Mouse (Mus musculus): Measurements from ENCODE around the gene Enox1. TPM values are rescaled to one million over a fixed set of nuclear protein-coding genes. Genes with fewer than 3 reads are reported as not detected.

The Enox1 gene
- total and polyA plus RNA-seq, 3 experiments = 0.23 to 0.80 (median 0.78) TPM

GRCm38 (mm10) chr14:77669494-77669893 lies 512.9 kb downstream of the Enox1 start:
- Histone ChIP-seq H3K79me2 (replicated peaks; ENCODE audit: control insufficient read depth, insufficient read depth, low read length) (no peaks in the 10 kb centered on the region), H3K27ac (no peak overlapping the region), H3K9ac (ENCODE audit: low read depth, low read length) (no peak overlapping the region), H3K4me3 (no peak overlapping the region), H3K4me1 (ENCODE audit: control insufficient read depth, insufficient read depth, low read length) (no peaks in the 10 kb centered on the region; the same call in 1 of the 2 replicates), H3K36me3 (ENCODE audit: control insufficient read depth, insufficient read depth, low read length) (no peaks in the 10 kb centered on the region), H3K27me3 (ENCODE audit: control insufficient read depth, insufficient read depth, low read length) (no peaks in the 10 kb centered on the region)
- intact Hi-C loops (cut with DNase I) = no loop called here
- no peak for TF ChIP-seq EP300 (IDR thresholded peaks at IDR 0.05; ENCODE audit: insufficient read depth, low read depth, low read length)
- no peak for DNase-seq
- WGBS = 93% methylated on average over 7 of the region's 7 CpGs

GRCm38 (mm10) chr14:77670945-77671344 lies 514.4 kb downstream of the Enox1 start:
- WGBS = 68% methylated on average over 5 of the region's 5 CpGs
- H3K27me3 ChIP-seq (ENCODE audit: control insufficient read depth, insufficient read depth, low read length) = no peaks in the 10 kb centered on the region
- no peaks in the 10 kb centered on the region; the same call in 1 of the 2 replicates for H3K4me1 ChIP-seq (ENCODE audit: control insufficient read depth, insufficient read depth, low read length)
- TF ChIP-seq EP300 (IDR thresholded peaks at IDR 0.05; ENCODE audit: insufficient read depth, low read depth, low read length) = no peak
- TF ChIP-seq POLR2A (IDR thresholded peaks at IDR 0.05; ENCODE audit: insufficient read depth, low read depth, low read length) = no peak
- TF ChIP-seq CTCF (IDR thresholded peaks at IDR 0.05) = no peak
- H3K27ac ChIP-seq = no peak overlapping the region
- H3K79me2 ChIP-seq (replicated peaks; ENCODE audit: control insufficient read depth, insufficient read depth, low read length) = no peaks in the 10 kb centered on the region
- H3K4me3 ChIP-seq = no peak overlapping the region
- DNase-seq = peak in 1 of 2 experiments; percentile 14
- H3K9ac ChIP-seq (ENCODE audit: low read depth, low read length) = no peak overlapping the region
- no peaks in the 10 kb centered on the region for H3K36me3 ChIP-seq (ENCODE audit: control insufficient read depth, insufficient read depth, low read length)
- intact Hi-C loops (cut with DNase I) = no loop called here

- TF ChIP-seq EP300 (IDR thresholded peaks at IDR 0.05; ENCODE audit: insufficient read depth, low read depth, low read length) = no peak
- TF ChIP-seq CTCF (IDR thresholded peaks at IDR 0.05) = no peak
- no peak for TF ChIP-seq POLR2A (IDR thresholded peaks at IDR 0.05; ENCODE audit: insufficient read depth, low read depth, low read length)
- H3K27me3 ChIP-seq (ENCODE audit: control insufficient read depth, insufficient read depth, low read length) = no peaks in the 10 kb centered on the region
- H3K36me3 ChIP-seq (ENCODE audit: control insufficient read depth, insufficient read depth, low read length) = no peaks in the 10 kb centered on the region
- H3K4me1 ChIP-seq (ENCODE audit: control insufficient read depth, insufficient read depth, low read length) = no peaks in the 10 kb centered on the region; the same call in 1 of the 2 replicates
- no peak overlapping the region for H3K27ac ChIP-seq
- no peak overlapping the region for H3K9ac ChIP-seq (ENCODE audit: low read depth, low read length)
- 68% methylated on average over 11 of the region's 11 CpGs for WGBS
- intact Hi-C loops (cut with DNase I) = no loop called here
- no peak for DNase-seq
- H3K4me3 ChIP-seq = no peak overlapping the region
- H3K79me2 ChIP-seq (replicated peaks; ENCODE audit: control insufficient read depth, insufficient read depth, low read length) = no peaks in the 10 kb centered on the region
Measured at GRCm38 (mm10) chr14:77671961-77672360, 515.4 kb downstream of the Enox1 start.

- no peak for TF ChIP-seq POLR2A (IDR thresholded peaks at IDR 0.05; ENCODE audit: insufficient read depth, low read depth, low read length)
- TF ChIP-seq EP300 (IDR thresholded peaks at IDR 0.05; ENCODE audit: insufficient read depth, low read depth, low read length) = no peak
- TF ChIP-seq CTCF (IDR thresholded peaks at IDR 0.05) = no peak
- H3K27ac ChIP-seq = no peak overlapping the region
- intact Hi-C loops (cut with DNase I) = no loop called here
- no peak overlapping the region for H3K9ac ChIP-seq (ENCODE audit: low read depth, low read length)
- H3K4me3 ChIP-seq = no peak overlapping the region
- DNase-seq = no peak
- no peaks in the 10 kb centered on the region; the same call in 1 of the 2 replicates for H3K4me1 ChIP-seq (ENCODE audit: control insufficient read depth, insufficient read depth, low read length)
- 47% methylated on average over 8 of the region's 8 CpGs for WGBS
- H3K79me2 ChIP-seq (replicated peaks; ENCODE audit: control insufficient read depth, insufficient read depth, low read length) = no peaks in the 10 kb centered on the region
- no peaks in the 10 kb centered on the region for H3K27me3 ChIP-seq (ENCODE audit: control insufficient read depth, insufficient read depth, low read length)
- H3K36me3 ChIP-seq (ENCODE audit: control insufficient read depth, insufficient read depth, low read length) = no peaks in the 10 kb centered on the region
Measured at GRCm38 (mm10) chr14:77673138-77673537, 516.6 kb downstream of the Enox1 start.

- Histone ChIP-seq H3K9ac (ENCODE audit: low read depth, low read length) (no peak overlapping the region), H3K27ac (no peak overlapping the region), H3K4me1 (ENCODE audit: control insufficient read depth, insufficient read depth, low read length) (no peaks in the 10 kb centered on the region), H3K79me2 (replicated peaks; ENCODE audit: control insufficient read depth, insufficient read depth, low read length) (no peaks in the 10 kb centered on the region), H3K27me3 (ENCODE audit: control insufficient read depth, insufficient read depth, low read length) (no peaks in the 10 kb centered on the region), H3K4me3 (no peak overlapping the region), H3K36me3 (ENCODE audit: control insufficient read depth, insufficient read depth, low read length) (no peaks in the 10 kb centered on the region)
- 55% methylated on average over 7 of the region's 7 CpGs for WGBS
- TF ChIP-seq POLR2A (IDR thresholded peaks at IDR 0.05; ENCODE audit: insufficient read depth, low read depth, low read length) (no peak), EP300 (IDR thresholded peaks at IDR 0.05; ENCODE audit: insufficient read depth, low read depth, low read length) (no peak), CTCF (IDR thresholded peaks at IDR 0.05) (no peak)
- no peak for DNase-seq
- intact Hi-C loops (cut with DNase I) = no loop called here
Measured at GRCm38 (mm10) chr14:77677951-77678350, 521.4 kb downstream of the Enox1 start.

GRCm38 (mm10) chr14:77679877-77680276 lies 523.3 kb downstream of the Enox1 start:
- intact Hi-C loops (cut with DNase I) = no loop called here
- no peak for TF ChIP-seq POLR2A (IDR thresholded peaks at IDR 0.05; ENCODE audit: insufficient read depth, low read depth, low read length)
- TF ChIP-seq EP300 (IDR thresholded peaks at IDR 0.05; ENCODE audit: insufficient read depth, low read depth, low read length) = no peak
- TF ChIP-seq CTCF (IDR thresholded peaks at IDR 0.05) = no peak
- Histone ChIP-seq H3K27ac (no peak overlapping the region), H3K36me3 (ENCODE audit: control insufficient read depth, insufficient read depth, low read length) (no peaks in the 10 kb centered on the region), H3K27me3 (ENCODE audit: control insufficient read depth, insufficient read depth, low read length) (no peaks in the 10 kb centered on the region), H3K4me3 (no peak overlapping the region), H3K9ac (ENCODE audit: low read depth, low read length) (no peak overlapping the region), H3K4me1 (ENCODE audit: control insufficient read depth, insufficient read depth, low read length) (no peaks in the 10 kb centered on the region), H3K79me2 (replicated peaks; ENCODE audit: control insufficient read depth, insufficient read depth, low read length) (no peaks in the 10 kb centered on the region)
- no peak for DNase-seq
- 51% methylated on average over 9 of the region's 9 CpGs for WGBS
